Mouse (Mus musculus) c-Kit-positive CD71-positive TER-119-positive erythroid progenitor cells, embryonic 14.5 days (primary cell): ENCODE data around the gene Ube2d2b.

Experiments used
- DNase-seq: peaks from one replicate; pipeline ENCODE4 v3.0.0-alpha.2; 2013; ENCODE audit warnings: low spot score

Ube2d2b gene

DNA sequence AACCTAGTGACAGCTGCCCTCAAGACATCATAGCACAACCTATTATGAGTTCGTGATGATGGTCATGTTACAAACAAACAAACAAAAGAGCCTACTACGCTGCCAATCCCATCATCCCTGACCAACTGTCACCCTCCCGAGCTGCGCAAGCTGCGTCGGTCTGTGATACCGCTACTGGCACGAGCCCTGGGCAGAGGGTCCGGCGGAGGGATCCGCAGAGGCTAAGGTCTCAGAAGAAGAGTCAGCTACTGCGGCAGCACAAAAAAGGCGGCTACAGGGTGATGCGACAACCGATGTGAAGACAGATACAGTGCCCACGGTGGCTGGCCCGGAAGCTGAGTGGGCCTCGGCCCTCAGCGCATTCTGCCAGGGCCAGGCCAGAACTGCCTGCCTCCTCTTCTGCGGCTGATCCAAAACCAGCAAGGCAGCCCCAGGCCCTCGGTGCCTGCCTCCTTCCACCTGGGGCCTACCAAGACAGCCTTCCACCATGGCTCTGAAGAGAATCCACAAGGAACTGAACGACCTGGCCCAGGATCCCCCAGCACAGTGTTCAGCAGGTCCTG is at the start of gene Ube2d2b:
Gene Ube2d2b, plus strand, starts transcription at position 102 of the 563 bp plus-strand sequence.
- DNase-seq: no peak

DNA sequence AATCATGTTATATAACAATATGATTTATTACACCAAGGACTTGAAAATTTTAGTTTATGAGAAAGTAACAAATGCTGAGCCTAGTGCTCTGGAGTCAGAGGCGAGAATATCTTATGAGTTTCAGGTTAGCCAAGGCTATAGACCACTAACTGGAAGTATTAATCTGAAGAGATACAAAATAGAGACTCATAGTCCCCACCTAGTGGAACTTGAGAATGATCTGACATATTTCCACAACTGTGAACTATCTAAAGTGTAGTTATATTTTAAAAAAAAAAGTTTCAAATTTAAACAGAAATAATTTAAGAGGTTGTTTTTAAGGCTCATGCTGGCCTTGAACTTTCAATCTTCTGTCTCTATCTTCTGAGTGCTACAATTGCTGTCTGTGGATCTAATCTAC is 47.5 kb upstream of the Ube2d2b start:
- DNase-seq: no peak

DNA sequence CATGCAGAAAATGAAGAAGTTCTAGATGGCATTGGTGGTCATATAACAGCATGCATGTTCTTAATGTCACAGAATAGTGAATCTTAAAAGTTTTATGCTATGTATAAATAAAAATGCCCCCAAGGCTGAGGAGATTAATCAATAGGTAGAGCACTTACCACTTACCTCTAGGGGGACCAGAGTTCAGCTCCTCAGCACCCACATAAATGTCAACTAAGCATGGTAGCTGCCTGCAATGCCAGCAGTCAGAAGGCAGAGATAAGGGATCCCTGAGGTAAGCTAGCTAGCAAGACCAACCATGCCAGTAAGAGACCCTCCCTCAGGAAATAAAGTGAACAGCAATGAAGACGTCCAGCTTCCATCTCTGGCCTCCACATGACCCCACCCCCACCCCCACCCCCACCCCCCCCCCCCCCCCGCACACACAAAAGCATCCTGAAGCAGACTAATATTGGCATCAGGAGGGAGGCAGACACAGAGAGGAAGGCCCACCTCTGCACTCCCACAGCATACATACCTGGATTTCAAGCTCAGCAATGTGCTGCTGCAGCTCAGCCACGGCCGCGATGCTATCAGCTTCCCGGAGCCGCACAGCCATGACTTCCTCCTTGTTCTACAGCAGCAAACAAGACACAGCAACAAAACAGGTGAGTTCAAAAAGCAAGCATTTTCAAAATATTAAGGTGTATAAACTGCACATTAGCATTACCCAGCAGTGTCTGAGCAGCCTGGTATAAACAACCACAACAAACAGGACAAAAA is 42.0 kb upstream of the Ube2d2b start:
- DNase-seq: no peak

DNA sequence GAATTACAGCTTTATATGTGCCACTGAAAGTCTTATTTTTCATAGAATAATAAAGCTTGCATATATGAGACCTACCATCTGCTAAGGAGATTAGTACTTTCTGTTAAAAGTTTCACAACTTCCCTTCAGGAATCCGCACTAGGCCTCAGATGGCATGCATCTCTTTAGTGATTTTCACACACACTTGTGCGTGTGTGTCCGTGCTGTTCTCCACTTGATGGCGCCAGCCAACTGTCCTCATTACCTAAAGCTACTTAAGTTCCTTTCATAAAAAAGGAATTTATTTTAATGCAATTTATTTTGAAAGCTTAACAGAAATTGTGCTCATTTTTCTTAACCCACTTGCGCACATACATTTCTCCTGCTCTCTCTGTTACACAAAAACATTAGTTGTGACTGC is 40.4 kb upstream of the Ube2d2b start:
- DNase-seq: no peak

DNA sequence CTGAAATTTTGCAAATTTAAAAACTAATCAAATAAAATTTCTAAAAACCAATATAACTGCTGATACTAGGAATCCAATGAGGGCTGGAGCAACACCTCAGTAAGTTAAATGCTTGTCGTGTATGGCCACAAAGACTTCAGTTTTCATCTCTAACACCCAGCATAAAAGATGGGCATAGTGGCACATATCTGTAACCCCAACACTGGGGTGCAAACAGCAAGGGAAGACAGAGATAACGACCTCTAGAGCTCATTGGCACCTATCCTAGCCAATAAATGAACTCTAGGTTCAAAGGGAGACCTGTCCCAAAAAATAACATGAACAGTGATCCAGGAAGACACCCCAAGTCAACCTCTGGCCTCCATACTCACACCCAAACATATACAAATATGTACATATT is 37.9 kb upstream of the Ube2d2b start:
- no peak for DNase-seq

DNA sequence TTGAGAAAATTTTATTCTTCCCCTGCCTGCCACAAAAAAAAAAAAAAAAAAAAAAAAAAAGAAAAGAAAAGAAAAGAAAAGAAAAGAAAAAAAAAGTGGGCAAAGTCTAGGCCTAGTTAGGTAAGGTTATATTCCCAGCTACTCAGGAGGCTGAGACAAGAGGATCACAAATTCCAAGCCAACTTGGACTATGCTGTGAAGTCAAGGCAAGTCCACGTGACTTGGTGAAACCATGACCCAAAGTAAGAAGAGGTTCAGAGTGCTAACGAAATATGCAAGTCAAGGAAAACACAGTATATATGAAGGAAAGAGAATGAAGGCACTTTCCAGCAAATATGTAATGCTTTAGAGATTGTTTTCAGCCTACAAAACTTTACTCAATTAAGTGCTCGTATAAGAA is 37.4 kb upstream of the Ube2d2b start:
- DNase-seq: no peak

DNA sequence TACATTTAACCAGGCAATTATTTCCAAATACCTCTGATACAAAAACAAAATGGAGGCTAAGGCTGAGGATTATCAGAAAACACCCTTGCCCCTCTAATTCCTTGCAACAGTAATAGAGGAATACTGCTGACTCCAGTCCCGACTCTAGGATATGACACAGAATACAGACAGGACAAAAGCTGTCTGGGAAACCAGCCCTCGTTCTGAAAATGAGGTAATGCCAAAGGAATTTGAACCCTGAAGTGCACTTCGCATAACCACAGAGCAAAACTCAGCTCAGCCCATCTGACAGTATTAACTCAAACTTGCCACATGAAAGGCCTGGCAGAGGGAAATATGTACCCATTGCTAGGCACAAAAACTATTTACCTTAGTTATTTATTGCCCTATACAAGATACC is 36.6 kb upstream of the Ube2d2b start:
- no peak for DNase-seq

DNA sequence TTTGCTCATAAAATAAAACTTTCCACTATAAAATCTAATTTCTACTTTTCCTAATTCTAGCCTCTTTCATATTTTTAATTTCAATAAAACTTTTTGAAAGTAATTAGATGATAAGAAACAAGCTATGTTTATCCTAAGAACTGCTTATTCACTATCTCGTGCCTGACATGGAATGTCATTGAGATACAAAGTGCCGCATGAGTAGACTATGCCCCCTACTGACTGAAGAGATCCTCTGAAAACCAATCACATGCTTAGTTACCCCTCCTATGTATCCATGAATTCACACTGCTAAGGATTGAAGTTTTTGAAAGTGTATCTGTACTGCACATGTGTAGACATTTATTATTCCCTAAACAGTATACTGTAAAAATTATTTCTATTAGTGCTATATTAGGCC is 36.0 kb upstream of the Ube2d2b start:
- DNase-seq: peak; percentile 13

DNA sequence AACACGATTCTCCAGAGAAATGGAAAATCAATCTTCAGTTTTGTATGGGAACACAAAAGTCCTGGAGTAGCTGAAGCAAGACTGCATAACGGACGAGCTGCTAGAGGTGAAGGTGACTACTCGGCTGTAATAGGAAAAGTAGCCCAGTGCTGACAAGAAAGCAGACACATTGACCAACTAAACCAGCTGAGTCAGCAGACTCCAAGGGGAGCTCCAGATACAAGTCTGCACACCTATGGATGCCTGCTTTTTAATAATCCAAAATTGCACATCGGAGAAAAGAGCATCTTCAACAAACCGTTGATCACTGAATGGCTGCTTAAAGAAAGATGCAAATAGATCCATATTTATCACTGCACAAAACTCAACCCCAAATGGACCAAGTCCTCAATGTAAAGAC is 31.6 kb upstream of the Ube2d2b start:
- DNase-seq: no peak

DNA sequence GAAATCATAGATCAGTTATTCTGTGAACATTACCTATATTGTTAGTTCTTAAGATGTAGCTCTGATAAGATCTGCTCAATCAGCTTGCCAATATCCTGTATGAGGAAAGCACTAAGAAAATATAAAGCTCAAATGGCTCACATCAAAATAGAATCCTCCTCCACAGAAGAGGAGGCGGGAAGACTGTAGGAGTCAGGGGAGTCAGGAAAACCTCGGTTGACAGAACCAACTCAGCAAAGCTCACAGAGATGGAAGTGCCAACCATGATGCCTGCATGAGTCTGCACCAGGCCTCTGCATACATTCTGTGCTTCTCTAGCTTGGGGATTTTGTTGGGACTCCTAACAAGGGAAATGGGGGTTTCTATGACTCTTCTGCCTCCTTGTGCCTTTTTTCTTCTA is 28.7 kb upstream of the Ube2d2b start:
- DNase-seq: no peak

DNA sequence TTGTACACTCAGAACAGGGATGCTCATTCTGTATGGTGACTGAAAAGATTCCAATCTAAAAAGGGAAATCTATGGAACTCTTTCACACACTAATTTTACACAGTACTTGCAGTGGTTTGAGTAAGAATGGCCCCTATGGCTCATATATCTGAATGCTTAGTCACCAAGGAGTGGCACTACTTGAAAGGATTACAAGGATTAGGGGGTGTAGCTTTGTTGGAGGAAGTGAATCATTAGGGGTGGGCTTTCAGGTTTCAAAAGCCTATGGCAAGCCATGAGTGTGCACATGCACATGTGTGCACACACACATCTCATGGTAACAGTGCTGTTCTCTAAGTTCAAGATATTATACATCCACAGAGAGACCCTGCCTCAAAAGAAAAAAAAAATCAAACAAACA is 27.3 kb upstream of the Ube2d2b start:
- no peak for DNase-seq

DNA sequence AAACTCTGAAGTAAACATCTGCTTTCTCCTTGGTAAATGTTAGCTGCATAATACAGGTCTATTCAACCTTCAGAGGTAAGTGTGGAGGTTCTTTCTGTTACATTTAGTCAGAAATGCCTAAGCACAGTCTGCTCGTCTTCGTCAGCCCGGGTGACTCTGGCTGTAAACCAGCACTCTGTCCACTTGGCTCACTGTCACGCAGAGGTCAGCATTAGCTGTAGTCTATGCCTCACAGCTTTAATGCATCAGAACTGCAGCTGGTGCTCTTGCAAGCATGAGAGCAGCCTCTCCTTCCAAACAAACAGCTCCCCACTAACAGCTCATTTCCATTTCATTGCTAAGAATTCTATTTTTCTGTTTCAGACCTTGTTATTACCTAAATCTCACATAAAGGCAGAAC is 22.4 kb upstream of the Ube2d2b start:
- DNase-seq: no peak

DNA sequence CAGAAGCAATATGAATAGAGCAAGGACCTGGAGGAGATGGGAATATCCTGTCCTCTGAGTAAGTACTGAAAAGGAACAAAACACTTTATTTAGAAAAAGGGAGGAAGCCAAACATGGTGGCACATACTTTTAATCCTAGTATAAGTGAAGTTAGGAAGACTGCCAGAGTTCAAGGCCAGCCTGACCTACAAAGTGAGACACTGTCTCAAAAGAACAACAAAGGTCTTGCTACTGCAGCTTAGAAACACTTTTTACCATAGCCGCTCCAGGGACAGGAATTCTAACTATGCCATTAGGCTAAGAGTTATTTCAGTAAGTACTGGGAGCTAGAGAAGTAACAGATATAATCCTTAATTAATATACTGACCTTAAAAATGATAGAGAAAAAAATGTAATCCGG is 15.2 kb upstream of the Ube2d2b start:
- DNase-seq: no peak

DNA sequence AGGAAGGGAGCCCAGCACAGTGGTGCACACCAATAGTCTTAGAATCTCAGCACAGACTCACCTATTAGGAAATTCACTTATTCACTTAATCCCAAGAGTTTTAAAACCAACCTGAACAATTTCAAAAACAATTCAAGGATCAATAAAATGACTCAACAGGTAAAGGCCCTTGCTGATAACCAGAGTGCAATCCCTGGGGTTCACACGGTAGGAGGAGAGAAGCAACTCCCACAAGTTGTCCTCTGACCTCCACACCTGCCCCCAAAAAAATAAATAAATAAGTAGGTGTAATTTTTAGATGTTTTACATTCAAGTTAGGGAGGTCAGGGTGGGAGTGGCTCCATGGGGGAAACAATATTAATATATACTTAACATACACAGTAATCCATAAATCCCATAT is 7.4 kb upstream of the Ube2d2b start:
- no peak for DNase-seq

DNA sequence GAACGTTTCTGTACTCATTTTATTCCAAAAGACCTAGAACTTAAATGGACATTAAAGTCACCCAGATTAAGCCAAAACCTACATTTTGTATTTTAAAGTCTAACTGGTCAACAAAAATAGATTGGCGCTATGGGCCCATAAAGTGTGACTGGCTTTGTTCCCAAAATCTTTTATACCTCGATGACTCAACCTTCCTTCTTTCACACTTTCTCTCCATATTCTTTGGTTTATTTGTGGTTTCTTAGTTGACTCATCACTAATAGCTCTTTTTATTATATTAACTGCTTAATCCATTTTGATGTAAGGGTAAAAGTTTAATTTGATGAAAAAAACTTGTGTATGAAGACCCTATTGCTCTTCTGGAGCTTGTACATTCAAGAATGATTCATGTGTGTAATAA is 1.5 kb downstream of the Ube2d2b start:
- no peak for DNase-seq

DNA sequence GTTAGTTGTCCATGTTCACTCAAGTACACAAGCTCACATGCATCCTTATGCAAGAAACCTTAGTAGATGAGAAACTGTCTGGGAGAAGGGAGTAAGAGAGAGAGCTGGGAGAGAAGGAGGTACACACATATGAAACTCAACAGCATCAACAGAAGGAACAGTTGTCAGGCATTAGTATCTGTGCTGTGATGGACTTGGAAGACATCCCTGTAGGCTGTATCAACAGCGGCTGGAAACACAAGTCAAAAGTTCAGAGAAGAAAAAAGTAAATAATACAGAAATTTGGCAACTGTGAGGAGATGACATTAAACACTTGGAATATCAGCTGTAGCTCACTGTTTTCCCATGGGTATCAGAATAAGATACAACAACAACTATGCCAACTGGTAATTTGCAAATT is 4.4 kb downstream of the Ube2d2b start:
- DNase-seq: no peak

DNA sequence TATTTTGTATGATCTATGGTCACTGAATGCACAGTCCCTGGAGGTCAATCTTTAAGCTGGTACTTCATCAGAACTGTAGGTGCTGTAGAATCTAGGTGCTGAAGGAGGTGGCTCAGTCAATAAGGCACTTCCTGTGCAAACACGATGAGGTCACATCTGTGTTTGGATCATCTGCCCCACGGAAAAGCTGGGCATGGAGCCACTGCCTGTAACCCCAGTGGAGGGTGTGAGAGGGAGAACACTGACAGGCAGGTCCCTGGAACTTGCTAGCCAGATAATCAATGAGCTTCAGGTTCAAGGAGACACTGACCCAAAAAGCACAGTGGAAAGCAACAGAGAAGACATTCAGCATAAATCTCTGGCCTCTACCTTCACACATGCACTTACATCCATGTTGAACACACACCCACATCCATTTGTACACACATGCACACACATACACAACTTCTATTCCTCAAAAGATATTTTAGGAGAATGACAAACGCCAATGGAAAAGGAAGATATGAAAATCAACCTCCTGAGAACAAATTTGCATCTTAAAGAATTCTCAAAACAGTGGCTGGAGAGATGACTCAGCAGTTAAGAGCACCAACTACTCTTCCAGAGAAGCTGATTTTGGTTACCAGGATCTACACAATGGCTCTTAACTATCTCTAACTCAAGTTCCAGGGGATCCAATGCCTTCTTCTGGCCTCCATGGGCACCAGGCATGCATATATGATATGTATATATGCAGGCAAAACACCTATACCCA is 9.2 kb downstream of the Ube2d2b start:
- DNase-seq: no peak

DNA sequence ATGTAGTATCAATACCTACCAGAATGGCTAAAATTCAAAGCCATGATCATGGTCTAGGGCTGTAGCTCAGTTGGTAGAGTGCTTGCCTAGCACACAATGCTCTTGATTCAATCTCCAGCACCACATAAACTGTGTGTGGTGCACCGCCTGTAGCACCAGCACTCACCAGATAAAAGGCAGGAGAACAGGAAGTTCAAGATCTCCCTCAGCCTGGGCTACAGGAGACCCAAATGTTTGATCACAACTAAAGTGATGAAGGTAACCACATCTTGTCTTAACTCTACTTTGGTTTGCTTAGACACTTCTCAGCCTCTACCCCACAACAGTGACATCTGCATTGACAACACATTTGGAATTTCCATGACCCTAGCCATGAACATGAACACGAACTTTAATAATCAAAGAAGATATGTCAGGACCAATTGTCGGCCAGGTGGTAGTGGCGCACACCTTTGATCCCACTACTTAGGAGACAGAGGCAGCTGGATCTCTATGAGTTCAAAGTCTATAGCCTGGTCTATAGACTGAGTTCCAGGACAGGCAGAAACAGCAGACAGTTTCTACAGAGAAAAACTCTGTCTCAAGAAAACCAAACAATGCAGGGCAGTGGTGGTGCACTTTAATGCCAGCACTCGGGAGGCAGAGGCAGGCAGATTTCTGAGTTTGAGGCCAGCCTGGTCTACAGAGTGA is 10.8 kb downstream of the Ube2d2b start:
- DNase-seq: no peak

DNA sequence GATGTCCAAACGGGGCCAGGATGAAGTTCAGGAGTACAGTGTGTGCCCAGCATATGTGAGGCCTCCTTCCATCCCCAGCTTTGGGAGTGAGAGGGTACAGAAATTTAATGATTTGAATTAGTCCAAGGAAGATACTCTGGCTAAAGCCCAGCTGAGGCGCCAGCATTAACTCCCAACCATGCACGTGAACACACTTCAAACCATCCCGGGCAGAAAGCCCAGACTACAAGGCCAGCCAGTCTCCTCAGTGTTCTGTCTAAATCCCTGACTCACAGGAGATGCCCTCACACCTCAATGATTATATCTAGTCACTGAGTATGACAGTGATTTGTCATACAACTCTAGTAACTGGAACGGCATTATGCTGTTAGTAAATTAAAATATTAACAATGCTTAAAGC is 17.4 kb downstream of the Ube2d2b start:
- DNase-seq: no peak

DNA sequence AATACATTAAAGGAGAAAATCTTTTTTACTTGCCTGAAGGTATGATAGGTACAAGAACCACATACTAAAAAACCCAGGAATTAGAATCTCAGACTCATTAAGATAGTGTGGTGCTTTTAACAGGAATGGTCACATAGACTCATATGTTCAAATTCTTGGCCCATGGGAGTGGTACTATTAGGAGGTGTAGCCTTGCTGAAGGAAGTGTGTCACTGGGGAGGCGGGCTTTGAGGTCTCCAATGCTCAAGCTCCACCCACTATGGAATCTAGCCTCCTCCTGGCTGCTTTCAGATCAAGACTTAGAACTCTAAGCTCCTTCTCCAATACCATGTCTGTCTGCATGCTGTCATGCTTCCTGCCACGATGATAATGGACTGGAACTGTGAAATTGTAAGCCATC is 17.9 kb downstream of the Ube2d2b start:
- DNase-seq: no peak

DNA sequence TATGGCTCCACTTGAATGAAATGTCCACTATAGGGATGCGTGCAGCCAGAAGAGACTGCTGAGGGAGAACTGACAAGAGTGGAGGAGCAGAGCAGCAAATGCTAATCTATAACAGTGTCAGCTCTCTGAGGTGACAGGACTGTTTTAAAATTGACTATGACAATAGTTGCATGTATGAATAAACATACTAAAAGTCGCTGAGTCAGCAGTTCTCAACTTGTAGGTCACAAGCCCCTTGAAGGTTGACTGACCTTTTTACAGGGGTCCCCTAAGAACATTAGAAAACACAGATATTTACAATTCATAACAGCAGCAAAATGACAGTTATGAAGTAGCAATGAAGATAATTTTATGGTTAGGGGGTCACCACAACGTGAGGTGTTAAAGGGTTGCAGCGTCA is 19.1 kb downstream of the Ube2d2b start:
- DNase-seq: no peak

DNA sequence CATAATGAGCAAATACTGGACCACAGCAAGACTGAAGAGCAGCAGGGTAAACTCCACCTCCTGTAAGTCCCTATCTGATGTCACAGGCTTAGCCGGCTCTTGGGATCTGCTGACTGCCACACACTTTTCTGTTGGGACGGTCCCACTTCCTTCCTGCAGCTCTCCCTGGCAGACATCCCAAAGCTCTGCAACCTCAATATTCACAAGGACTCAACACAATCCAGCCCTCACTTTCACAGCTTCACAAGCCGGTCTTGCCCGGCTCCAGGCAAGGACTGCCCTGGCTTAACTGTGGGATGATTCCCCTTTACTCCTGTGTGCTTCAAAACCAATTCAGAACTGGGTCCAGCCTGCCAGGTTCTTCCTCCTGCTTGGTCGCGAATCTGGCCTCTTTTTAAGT is 23.9 kb downstream of the Ube2d2b start:
- DNase-seq: no peak

DNA sequence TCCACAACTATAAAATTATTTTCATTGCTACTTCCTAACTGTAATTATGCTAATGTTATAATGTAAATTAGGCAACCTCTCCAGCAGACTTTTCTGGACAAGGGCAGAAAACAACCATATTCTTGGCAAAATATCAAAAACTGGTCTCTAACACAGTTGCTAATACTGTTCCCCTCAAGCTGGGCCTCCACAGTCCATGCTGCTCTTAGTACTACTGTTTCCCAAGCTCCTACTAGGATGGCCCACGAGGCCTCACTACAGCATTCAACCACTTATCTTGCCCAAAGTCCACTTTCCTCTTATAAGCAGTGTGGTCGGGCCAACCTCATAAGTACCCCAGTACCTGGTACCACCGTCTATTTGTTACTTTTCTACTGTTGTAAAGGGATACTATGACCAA is 24.7 kb downstream of the Ube2d2b start:
- DNase-seq: no peak
